Mouse (Mus musculus): ENCODE measurements around the gene Itk.

Itk gene

DNA sequence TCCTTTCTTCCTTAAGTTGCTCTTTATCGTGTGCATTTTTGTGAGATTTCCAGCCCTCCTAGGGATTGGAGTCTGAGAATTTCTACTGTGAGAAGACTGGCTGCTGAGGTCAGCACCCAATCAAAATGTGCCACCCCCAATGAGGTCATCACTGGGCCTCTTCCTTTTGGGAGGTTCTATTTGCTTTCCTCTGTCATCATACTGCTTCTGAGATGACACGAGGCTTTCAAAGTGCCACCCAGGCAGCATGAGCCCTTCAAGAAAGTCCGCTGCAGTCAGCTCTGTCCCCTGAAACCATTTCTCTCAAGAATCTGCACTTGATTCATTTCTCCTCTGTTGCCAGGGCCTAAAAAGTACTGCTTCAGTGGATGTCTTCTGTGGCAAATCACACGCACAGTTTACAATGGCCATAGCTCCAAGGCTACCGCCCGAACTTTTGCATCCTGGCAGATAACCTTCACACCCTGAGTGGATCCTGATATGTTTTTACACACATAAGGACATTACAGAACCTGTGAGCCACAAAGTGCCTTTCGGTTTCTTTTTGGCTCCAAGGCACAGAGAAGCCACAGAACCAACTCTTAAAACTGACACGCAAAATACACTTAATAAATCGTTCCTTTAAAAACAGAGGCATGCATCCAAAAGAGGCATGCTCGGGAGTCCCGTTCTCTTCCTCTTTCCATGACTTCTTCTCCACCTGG lies 80.9 kb downstream of the Itk start:
- no peak for DNase-seq (ENCODE audit: low read depth, low spot score)

DNA sequence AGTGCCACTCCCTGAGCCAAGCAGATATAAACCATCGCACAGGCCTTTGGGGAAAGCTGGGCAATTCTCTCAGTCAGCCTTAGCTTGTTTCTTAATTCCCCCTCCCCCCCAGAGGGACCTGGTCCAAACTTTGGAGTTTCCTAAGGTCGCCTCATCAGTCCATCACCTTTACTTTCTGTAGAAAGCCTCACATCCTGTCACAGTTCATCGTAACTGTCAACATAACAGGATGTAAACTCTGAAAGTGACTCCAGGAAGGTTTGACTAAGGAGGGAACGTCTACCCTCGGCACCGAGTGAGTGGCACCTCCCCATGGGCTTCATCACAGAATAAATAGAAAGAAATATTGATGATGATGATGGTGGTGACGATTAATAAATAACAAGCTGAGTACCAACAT lies 81.5 kb downstream of the Itk start:
- no peak for DNase-seq (ENCODE audit: low read depth, low spot score)

DNA sequence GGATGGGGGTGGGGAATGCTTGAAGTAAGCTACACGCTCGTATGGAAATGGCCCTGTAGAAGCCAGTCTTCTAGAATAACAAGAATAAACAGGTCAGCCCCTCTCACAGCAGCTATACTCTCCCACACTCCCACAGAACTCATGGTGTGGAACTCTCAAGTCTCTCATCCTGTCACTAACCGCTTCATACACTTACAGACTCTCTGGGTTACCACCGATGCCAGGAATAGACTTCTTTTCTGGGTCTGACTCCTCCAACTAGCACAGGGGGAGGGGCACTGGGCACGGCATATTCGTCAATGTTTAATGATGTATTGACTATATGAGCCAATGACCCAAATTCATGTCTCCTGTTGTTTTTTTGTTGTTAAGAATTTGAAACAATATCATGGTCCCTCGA lies 82.5 kb downstream of the Itk start:
- DNase-seq (ENCODE audit: low read depth, low spot score) = no peak

DNA sequence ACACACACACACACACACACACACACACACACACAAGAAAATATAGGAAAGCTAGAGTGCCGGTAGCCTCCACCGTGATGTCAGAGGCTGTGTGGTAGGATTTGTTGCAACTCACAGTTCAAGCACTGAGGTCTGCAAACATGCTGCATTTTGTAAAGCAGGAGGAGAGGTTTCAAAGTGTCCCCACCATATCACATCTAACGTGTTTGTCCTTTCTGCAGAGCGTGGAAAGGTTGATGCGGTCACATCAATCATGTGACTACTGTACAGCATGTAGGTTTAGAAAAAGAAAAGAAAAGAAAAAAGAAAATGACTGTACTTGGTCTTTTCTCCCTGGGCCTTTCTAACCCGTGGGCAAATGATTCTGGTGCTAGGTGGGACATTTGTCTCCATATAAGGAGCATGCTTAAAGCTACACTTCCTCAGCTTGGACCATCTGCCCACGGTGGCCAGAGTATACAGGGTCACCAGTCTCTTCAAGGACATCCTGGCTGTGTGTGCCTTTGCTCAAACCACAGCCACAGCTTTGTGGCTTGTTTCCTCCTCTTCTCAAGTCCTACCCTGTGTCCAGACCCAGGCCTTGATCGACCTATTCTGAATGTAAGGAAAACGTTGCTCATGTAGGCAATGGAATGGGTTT lies 83.3 kb downstream of the Itk start:
- no peak for DNase-seq (ENCODE audit: low read depth, low spot score)

DNA sequence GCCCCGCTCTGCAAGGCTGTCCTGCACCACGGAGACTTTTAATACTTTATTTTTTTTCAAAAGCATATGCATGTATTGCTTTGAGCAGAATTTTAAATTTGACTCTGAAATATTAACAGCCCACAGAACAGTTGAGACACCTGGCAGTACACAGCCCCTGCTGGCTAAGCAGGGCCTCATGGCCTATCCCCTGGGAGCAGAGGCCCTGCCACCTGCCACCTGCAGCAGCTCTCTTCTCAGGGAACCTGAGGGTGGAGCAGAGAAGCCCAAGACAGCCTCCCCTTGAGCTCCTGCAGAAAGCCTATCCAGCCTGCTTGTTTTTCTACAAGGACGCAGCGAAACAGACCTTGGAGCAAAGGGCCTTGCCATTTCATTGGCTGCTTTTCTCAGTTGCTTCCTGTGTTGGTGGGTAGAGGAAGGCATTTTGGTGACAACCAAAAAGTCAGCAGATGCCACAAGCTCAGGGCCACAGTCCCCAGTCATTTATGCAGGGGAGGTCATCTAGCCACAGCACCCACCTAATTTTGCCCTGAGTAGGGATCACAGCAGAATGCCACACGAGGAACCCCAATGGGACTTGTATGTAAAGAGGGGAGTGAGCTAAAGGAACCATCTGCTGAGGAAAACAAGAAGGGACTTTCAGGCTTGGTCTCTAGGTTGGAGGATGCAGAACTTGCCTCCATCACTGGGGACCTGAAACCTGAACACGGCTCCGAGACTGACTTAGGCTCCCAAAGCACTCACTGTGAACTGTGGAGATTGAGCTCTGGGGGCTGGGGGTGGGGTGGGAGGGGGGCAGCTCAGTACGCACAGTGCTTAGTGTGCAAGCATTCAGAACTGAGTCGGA lies 84.2 kb downstream of the Itk start:
- DNase-seq (ENCODE audit: low read depth, low spot score) = no peak

DNA sequence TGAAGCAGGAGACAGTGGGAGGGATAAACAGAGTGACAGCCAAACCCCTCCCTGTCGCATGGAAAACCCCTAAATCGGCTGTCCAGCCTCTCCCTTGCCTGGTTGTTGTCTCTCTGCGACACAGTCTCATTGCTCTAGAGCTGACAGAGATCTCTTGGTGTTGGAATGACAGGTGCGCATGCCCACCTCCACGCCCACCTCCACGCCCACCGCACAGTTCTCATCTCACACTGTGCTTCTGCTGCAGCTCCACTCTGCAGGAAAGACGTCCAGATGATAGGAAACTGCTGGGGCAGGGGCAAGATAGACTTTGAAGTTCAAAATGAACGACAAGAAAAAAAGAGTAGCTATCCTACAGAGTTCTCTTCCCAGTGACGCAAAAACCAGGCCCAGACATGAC lies 85.2 kb downstream of the Itk start:
- DNase-seq (ENCODE audit: low read depth, low spot score) = no peak

DNA sequence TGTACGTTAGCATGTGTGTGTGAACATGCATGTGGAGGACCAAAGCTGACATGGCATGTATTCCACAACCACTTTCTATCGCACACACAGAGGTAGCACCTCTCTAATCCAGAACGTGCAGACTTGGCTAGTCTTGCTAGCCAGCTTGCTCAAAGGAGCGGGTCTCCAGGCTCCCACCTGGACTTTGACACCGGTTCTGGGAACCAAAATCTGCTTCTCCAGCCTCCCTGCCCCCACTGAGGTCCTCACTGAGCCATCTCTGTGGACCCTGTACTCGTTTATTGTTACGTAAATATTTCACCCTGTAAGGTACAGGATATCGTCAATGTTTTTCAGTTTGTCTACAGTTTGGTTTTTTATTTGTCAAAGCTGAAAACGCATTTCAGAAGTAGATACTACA lies 86.8 kb downstream of the Itk start:
- DNase-seq (ENCODE audit: low read depth, low spot score) = no peak

DNA sequence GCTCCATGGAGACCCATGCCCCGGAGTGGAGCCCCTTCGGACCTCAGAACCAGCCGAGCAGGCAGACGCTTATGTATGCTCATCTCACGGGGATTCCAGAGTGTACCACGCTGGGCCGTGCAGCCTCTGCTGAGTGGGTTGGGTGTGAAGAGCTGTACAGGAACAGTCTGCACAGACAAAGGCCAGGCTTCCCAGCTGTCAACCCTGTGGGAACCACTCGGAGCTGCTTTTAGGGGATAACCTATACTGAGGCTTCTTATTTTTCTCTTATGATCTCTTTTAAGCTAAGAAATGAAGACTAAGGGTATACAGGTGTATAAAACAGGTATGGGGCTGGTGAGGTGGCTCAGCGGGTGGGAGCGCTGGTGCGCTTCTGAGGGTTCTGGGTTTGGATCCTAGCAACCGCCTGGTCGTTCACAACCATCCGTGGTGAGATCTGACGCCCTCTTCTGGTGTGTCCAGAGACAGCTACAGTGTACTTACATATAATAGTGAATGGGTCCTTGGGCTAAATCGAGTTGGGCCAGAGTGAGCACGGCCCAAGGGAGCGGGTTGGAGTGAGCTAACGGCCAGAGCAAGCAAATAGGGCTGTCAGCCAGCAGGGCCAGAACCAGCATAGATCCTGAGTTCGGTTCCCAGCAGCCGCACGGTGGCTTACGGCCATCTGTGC lies 87.6 kb downstream of the Itk start:
- DNase-seq (ENCODE audit: low read depth, low spot score) = no peak

DNA sequence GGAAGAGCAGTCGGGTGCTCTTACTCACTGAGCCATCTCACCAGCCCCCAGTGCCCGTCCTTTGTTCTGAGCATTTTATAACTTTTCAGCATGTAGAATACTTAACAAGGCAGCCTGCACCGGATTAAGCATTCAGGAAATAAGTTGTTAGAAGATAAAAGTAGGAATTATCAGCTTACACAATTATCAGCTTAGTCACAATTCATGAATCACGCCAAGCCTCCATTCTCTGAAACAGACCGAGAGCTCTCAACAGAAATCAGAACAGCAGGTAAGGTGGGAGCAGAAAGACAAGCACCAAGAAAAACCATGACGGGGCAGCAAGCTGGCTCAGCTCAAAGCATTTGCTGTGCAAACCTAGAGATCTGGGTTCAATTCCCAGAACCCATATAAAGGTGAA lies 89.4 kb downstream of the Itk start:
- DNase-seq (ENCODE audit: low read depth, low spot score) = no peak

DNA sequence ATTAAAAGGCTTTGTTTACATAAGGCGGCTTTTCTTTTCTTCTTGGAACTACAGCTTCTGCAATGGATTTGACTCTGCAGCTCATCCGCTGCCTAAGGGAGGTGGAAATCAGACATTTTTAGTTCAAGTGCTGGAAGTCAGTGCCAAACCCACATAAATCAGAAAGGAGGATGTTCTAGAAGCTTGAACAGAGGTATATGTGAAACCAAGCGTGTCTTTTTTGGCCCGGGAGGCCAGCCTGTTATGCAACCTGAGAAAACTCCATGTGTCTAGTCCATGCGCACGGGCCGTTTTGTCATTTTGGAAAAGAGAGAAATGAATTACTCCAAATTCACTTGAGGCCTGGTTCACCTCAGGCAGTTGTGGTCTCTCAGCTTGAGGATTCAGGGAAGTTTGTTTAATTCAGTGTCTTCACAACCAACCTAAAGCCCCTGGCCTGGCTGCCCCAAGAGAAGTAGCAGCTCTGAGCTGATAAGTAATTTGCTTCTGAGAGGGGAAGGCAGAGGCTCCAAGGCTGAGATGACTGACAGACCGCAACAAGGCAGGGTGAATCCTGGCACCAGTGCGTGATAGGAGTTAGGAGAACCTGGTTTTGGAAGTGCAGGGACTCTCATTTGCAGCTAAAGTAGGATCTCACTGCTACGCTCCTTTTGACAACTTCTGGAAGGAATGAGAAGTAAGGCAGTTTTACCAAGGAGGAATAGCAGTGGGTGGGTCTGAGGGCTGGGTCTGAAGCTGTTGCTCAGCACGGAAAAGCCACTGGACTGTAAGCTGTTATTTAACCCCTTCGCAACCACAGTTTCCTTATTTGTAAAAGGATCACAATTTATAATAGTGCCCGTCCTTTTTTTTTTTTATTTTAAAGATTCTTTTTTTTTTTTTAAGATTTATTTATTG lies 90.2 kb downstream of the Itk start:
- DNase-seq (ENCODE audit: low read depth, low spot score) = no peak

DNA sequence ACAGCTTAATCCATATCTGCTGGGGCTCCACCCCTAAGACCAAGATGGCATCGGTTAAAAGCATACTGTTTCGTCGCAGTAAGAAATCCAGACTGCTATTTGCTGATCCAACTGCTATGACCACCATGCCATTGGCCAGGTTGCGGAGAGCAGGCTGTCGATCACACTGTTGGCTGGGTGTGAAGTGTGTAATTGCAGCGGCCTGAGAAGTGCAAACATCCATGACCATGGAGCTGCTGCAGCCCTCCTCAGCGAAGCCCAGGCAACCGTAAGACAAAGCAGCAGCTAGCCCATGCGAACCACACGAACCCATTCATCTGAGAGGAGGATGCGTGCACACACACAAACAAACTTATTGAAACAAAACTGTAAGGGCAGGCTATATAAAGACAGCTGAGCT lies 94.9 kb downstream of the Itk start:
- DNase-seq (ENCODE audit: low read depth, low spot score) = no peak

DNA sequence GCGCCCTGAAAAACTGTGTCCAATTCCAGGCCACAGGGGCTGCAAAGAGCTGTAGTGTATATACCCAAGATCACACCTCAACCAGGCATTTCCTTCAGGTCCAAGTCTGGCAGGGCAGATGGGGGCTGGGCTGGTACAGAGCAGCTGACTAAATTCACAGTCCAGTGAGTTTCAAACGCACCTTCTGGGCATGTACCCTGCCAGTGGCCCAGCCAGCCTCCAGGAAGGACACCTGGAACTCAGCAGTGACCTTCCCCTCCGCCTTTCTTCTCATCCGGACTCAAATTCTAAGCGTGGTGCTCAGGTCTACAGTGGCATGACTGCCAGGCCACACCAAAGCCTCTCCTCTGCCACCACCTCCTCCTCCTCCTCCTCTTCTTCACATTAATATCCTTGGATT lies 95.8 kb downstream of the Itk start:
- DNase-seq (ENCODE audit: low read depth, low spot score) = no peak

DNA sequence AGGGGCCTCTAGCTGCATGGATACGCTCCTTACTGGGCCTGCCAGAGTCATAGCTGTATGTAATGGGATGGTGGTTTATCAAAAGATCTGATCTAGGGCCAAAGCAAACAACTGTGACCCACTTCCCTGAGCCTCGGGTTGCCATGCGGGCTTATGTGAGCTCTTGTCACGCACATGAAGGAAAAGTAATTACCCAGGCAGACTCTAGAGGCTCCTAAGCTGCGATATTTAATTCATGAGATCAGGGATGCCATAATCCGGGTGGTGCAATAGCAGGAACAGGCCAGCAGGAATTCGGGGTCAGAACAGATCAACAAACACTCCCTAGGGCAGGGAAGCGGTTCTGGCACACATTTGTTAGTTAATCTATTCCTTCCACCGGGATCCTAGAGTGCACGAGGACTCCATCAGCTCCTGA lies 98.3 kb downstream of the Itk start:
- DNase-seq (ENCODE audit: low read depth, low spot score) = no peak

DNA sequence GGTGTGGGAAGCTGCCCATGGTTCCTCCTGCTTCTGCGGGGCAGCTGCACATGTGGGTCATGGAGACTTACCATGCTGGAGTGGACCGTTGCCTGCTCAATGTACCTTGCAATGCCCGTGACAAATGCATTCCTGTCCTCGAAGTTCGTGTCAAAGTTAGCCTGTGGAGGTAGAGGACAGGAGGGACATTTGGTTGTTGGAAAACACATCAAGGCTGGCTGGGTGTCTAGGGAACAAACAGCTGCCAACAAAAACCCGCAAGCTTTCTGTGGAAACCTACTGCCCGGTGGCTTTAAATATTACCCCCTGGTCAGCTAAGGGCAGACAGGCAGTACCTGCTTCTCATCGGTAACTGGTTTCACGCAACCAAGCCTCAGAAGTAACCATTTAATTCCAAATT lies 99.8 kb downstream of the Itk start:
- no peak for DNase-seq (ENCODE audit: low read depth, low spot score)

DNA sequence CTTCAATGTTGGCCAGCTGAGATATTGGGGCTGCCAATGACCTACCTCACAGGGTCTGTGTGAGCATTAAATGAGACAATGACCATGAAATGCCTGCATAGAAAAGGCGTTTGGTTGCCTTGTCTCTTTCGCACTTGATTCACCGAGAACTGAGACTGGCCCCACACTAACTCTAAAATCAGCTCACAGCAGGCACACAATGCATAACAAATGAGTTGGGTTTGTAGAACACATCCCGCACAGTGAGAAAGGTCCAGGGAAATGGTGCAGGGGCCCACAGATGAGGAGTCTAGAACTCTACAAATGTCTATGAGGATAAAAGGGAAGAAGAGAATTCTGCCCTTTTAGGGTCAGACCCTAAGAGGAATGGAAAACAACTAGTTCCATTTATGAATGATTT lies 100.3 kb downstream of the Itk start:
- DNase-seq (ENCODE audit: low read depth, low spot score) = no peak

DNA sequence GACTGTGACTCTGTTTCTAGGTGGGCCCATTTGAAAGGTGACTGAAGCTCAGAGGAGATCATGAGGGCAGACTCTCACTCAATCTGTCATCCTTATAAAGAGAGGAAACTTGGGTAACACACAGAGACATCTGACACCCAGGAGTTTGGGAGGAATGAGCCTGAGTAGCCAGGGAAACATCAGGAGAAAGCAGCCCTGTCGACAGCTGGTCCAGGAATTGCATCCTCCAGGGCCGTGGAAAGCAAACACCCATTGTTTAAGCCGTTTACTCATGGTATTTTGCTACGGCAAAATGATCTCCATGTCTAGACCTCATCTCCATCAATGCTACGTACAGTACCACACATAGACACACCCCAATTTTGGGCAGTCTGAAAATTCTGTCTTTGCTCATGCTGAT lies 101.2 kb downstream of the Itk start:
- no peak for DNase-seq (ENCODE audit: low read depth, low spot score)

DNA sequence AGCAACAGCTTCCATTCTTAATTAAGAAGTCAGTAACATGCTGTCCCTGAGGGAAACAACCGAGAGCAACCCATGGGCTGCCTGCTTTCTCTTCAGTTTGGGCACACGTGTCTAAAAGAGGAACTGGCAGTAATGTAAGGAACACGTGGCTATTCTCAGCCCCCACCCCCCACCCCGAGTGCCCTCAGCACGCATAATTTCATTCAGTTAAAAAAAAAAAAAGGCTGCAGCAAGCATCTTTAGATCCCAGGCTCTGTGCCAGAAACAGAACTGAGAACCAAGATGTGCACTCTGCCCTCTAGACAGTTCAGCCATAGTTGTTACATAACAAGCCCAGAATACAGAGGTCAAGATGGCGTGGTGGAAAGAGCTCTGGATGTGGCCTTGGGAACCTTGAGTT lies 102.5 kb downstream of the Itk start:
- DNase-seq (ENCODE audit: low read depth, low spot score) = no peak

DNA sequence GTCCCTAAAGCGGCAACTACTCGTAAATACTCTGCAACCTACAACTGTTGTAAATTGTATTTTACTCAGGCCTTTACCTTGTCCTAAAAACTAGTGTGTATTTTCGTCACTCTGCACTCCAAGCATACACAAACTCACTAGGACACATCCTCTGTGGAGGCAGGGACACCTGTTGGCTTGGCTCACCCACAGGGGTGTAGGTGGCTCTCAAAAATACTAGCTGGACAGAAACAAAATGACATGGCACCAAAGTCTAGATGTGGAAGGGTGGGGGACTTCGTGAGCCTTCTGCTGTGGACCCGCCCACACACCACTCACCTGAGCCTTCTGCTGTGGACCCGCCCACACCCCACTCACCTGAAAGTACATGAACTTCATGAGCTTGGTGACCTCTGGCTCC lies 105.5 kb downstream of the Itk start:
- no peak for DNase-seq (ENCODE audit: low read depth, low spot score)

DNA sequence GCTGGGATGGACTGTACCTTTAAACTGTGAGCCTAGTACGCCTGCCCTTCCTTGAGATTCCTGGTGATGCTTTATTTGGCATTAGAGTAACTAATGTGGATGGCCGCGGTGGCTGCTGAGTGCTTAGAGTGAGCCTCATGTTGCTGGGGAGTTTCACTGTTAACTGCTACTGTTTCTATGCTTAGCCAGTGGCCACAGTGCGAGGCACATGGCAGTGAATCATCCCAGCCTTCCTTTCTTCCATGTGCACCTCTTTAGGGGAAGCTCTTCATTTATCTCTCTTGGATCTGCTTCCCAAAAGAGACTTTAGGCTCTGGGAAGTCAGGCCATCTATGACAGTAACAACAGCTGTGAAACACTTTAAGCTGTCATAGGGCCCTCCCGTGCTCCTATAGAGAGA lies 106.7 kb downstream of the Itk start:
- no peak for DNase-seq (ENCODE audit: low read depth, low spot score)

DNA sequence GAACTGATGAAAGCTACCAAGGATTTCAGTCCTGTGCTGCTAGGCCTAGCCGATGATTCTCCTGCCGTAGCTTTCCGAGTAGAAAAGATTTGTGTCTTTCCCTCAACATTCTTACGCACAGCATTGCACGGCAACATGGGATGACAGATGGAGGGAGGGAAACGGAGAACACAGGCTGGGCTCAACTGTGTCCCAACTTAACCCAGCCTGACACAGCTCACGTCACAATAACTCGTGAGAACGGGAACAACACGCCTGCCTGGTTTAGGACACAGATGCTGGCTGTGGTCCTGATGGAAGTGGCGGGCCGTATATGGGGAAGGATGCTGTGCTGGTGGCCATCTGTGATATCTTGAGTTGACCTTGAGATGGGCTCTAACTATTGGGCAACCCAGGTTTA lies 110.6 kb downstream of the Itk start:
- no peak for DNase-seq (ENCODE audit: low read depth, low spot score)

DNA sequence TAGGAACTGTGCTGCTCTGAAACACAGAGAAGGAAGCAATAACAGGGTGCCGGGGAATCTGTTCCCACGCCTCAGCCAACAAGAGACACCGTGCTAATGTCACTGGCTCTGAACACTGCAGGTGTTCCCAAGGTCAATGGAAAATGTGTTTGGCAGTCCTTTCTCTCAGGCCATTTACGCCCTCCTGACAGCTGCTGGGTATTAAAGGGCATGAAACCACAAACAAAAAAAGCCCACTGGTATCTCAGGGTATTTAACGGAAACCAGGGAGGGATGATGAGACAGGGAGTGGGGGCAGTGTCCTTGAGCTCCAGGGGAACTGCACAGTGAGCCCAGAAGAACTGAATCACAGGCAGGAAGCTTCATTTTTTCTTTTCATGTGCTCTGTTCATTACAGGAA lies 111.2 kb downstream of the Itk start:
- no peak for DNase-seq (ENCODE audit: low read depth, low spot score)
